Mouse (Mus musculus) liver, adult 2 months (tissue): Measurements from ENCODE around the gene Vamp8.

Experiments used
- CTCF ChIP-seq: fragments of 200-500 bp; IDR thresholded peaks from 2 replicates; pipeline ENCODE4 v1.5.1; 2011; ENCODE audit warnings: low read depth, low read length, control low read depth
- POLR2A ChIP-seq: fragments of 200-500 bp; IDR thresholded peaks from 2 replicates; pipeline ENCODE4 v1.6.1; 2011; ENCODE audit warnings: low read length, control low read depth; ENCODE audit not compliant: insufficient read depth; ENCODE audit errors: extremely low read depth

DNA sequence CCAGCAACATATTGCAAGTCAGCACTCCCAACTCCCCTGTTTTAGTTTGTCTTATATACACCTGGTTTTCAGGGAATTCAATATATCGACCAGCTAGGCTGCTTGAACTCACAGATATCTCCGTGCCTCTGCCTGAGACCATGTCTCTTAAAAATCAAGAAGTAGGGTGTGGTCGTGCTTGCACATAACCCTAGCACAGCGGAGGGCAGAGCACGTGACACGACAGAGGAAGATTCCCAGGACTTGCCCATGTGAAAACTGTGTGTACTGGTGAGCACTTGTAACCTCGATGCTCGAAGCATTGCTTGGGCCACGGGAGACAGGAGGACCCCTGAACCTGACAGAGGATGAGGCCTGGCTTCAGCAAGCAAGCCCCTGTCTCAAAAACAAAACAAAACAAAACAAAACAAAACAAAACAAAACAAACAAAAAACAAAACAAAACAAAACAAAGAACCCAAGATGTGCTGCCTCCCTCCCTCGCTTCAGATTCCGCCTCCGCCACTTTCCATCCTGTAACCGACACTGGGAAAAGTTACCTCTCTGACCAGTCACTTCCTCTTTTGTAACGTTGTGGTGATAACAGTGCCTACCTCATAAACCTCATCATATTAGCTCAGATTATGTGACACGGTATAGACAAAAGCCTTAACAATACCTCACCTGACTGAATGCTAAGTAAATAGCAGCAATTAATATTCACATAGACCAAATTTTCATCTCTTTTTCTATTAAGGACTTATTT, 15.5 kb downstream of the Vamp8 start:
- TF ChIP-seq POLR2A (no peak), CTCF (no peak)
